Mouse (Mus musculus) neural tube, embryonic 15.5 days (tissue): Measurements from ENCODE around the gene Cdk18. TPM values are rescaled to one million over a fixed set of nuclear protein-coding genes. Genes with fewer than 3 reads are reported as not detected.

Experiments
- polyA plus RNA-seq: library from polyadenylated mRNA; unstranded; fragments of >200 nt; fragmentation: Nextera tagmentation; extraction: Ambion mirVana; gene quantifications from 2 replicates; pipeline ENCODE4 v1.2.1, GENCODE M21; 2015

Cdk18 gene
- polyA plus RNA-seq, 1 experiment from 2014 or later: 0.68 TPM

Other genes starting within 250 kb of the Cdk18 start
- gene Nucks1, start 229.2 kb downstream of the Cdk18 start, polyA plus RNA-seq: 44.3 and 52.4 TPM in 2 replicates
- 2.0 and 3.0 TPM in 2 replicates for gene Slc45a3, start 176.7 kb downstream of the Cdk18 start, polyA plus RNA-seq
- 8.0 and 15.4 TPM in 2 replicates for gene Elk4, start 132.1 kb downstream of the Cdk18 start, polyA plus RNA-seq
- 7.8 TPM in 2 replicates for gene Mfsd4a, start 71.6 kb downstream of the Cdk18 start, polyA plus RNA-seq
- 16.9 and 17.6 TPM in 2 replicates for gene Lemd1, start 51.7 kb upstream of the Cdk18 start, polyA plus RNA-seq
- 1.4 and 1.6 TPM in 2 replicates for gene AC124108.1, start 51.8 kb upstream of the Cdk18 start, polyA plus RNA-seq
- gene Gm10188, start 90.1 kb upstream of the Cdk18 start, polyA plus RNA-seq: 0.50 and 0.59 TPM in 2 replicates
- gene Klhdc8a, start 158.9 kb upstream of the Cdk18 start, polyA plus RNA-seq: 7.5 TPM in 2 replicates
- 6.6 and 7.1 TPM in 2 replicates for gene Nuak2, start 176.4 kb upstream of the Cdk18 start, polyA plus RNA-seq